Mouse (Mus musculus) intestine, embryonic 16.5 days (tissue): ENCODE measurements around the gene Als2cl. TPM values are rescaled to one million over a fixed set of nuclear protein-coding genes. Genes with fewer than 3 reads are reported as not detected.
A peak's percentile ranks its signal among the peaks of the same experiment; 100 is the strongest.

Source experiments
- ATAC-seq: fragments of 200-750 bp; cut with Nextera tagmentation; 2 replicates; pipeline ENCODE4 v1.8.0; 2017; ENCODE audit warnings: moderate TSS enrichment, moderate library complexity
- H3K27ac ChIP-seq: fragments of 300-500 bp; sonication (generic); 2 replicates; pipeline ENCODE4 v1.5.1; 2014; ENCODE audit warnings: mild to moderate bottlenecking, low read length
- H3K27me3 ChIP-seq: fragments of 300-500 bp; sonication (generic); replicated peaks from 2 replicates; pipeline ENCODE4 v1.6.1; 2014; ENCODE audit warnings: low read length, control low read depth, mixed read lengths; ENCODE audit not compliant: control insufficient read depth, insufficient read depth
- H3K36me3 ChIP-seq: fragments of 300-500 bp; sonication (generic); 2 replicates; pipeline ENCODE4 v1.6.1; 2014; ENCODE audit warnings: low read length, control low read depth; ENCODE audit not compliant: control insufficient read depth, insufficient read depth
- H3K4me1 ChIP-seq: fragments of 300-500 bp; sonication (generic); 2 replicates; pipeline ENCODE4 v1.6.1; 2014; ENCODE audit warnings: low read length, control low read depth, mixed read lengths; ENCODE audit not compliant: control insufficient read depth, insufficient read depth
- H3K4me2 ChIP-seq: fragments of 300-500 bp; sonication (generic); 2 replicates; pipeline ENCODE4 v1.6.1; 2014; ENCODE audit warnings: low read depth, low read length, control low read depth
- H3K4me3 ChIP-seq: fragments of 300-500 bp; sonication (generic); 2 replicates; pipeline ENCODE4 v1.5.1; 2014; ENCODE audit warnings: mild to moderate bottlenecking, low read length
- H3K9ac ChIP-seq: fragments of 300-500 bp; sonication (generic); 2 replicates; pipeline ENCODE4 v1.6.1; 2014; ENCODE audit warnings: low read depth, low read length
- H3K9me3 ChIP-seq: fragments of 300-500 bp; sonication (generic); 2 replicates; pipeline ENCODE4 v1.6.1; 2016; ENCODE audit warnings: low read length, control low read depth; ENCODE audit not compliant: control insufficient read depth
- whole genome bisulfite sequencing: fragments of 180-500 bp; shearing (Covaris S2); extraction: QIAGEN DNeasy Blood & Tissue Kit; methylation state at CpG from one replicate; pipeline ENCODE4 v1.1.7; 2014; 5-methylcytosine and 5-hydroxymethylcytosine counted together
- polyA plus RNA-seq: library from polyadenylated mRNA; unstranded; fragments of >200 nt; fragmentation: Nextera tagmentation; extraction: Ambion mirVana; gene quantifications from 2 replicates; pipeline ENCODE4 v1.2.1, GENCODE M21; 2015

Als2cl gene
- polyA plus RNA-seq, 1 experiment from 2014 or later: 9.2 TPM

- no peak overlapping the region for H3K4me2 ChIP-seq
- no peaks in the 10 kb centered on the region for H3K36me3 ChIP-seq
- H3K27ac ChIP-seq: peak overlapping the region; percentile 82
- no peaks in the 10 kb centered on the region for H3K27me3 ChIP-seq
- peaks cover 44% of the 10 kb centered on the region for H3K4me1 ChIP-seq
- 21% methylated on average over 5 of the region's 6 CpGs for WGBS
- ATAC-seq: peak; percentile 52
- no peak overlapping the region for H3K4me3 ChIP-seq
- no peaks in the 10 kb centered on the region for H3K9me3 ChIP-seq
- peak overlapping the region; percentile 24; the same call in 1 of the 2 replicates for H3K9ac ChIP-seq
Measured at GRCm38 (mm10) chr9:110875288-110875695, 4.4 kb upstream of the Als2cl start.

GRCm38 (mm10) chr9:110877353-110877752 lies 2.3 kb upstream of the Als2cl start:
- Histone ChIP-seq H3K4me1 (peaks cover 40% of the 10 kb centered on the region), H3K27me3 (no peaks in the 10 kb centered on the region), H3K4me3 (no peak overlapping the region), H3K36me3 (no peaks in the 10 kb centered on the region), H3K27ac (peak overlapping the region; percentile 57), H3K9me3 (no peaks in the 10 kb centered on the region), H3K4me2 (no peak overlapping the region), H3K9ac (no peak overlapping the region)
- 74% methylated on average over 1 of the region's 1 CpGs for WGBS
- 0 out of 2 replicates have a peak, but pooled peaks have one; percentile 7 for ATAC-seq

- Histone ChIP-seq H3K4me2 (no peak overlapping the region), H3K27ac (peak overlapping the region; percentile 57; the same call in 1 of the 2 replicates), H3K4me3 (no peak overlapping the region), H3K27me3 (no peaks in the 10 kb centered on the region), H3K4me1 (peaks cover 40% of the 10 kb centered on the region), H3K9me3 (no peaks in the 10 kb centered on the region), H3K9ac (no peak overlapping the region), H3K36me3 (no peaks in the 10 kb centered on the region)
- 87% methylated on average over 5 of the region's 5 CpGs for WGBS
- ATAC-seq: no peak
Measured at GRCm38 (mm10) chr9:110877888-110878287, 1.8 kb upstream of the Als2cl start.

GRCm38 (mm10) chr9:110879998-110880561 lies 410 bp downstream of the Als2cl start, which contains the start of gene Tmie:
Gene Tmie, minus strand, starts transcription at chr9:110880113.
- H3K4me2 ChIP-seq: peak within 1 kb of the TSS; percentile 86
- no peaks in the 10 kb centered on the region for H3K27me3 ChIP-seq
- H3K36me3 ChIP-seq: no peaks in the 10 kb centered on the region
- peak within 1 kb of the TSS; percentile 70 for H3K27ac ChIP-seq
- peak within 1 kb of the TSS; percentile 68 for H3K4me3 ChIP-seq
- peak within 1 kb of the TSS; percentile 70 for H3K9ac ChIP-seq
- peaks cover 24% of the 10 kb centered on the region for H3K4me1 ChIP-seq
- H3K9me3 ChIP-seq: no peaks in the 10 kb centered on the region
- under 1% methylated on average over 48 of the region's 57 CpGs for WGBS
- ATAC-seq: peak; percentile 84

GRCm38 (mm10) chr9:110880772-110881171 lies 1.1 kb downstream of the Als2cl start:
- peak overlapping the region; percentile 68 for H3K4me3 ChIP-seq
- H3K27me3 ChIP-seq: no peaks in the 10 kb centered on the region
- H3K9me3 ChIP-seq: no peaks in the 10 kb centered on the region
- peak overlapping the region; percentile 86 for H3K4me2 ChIP-seq
- H3K36me3 ChIP-seq: no peaks in the 10 kb centered on the region
- peak overlapping the region; percentile 70 for H3K27ac ChIP-seq
- WGBS: 59% methylated on average over 4 of the region's 4 CpGs
- peak; percentile 34 for ATAC-seq
- peak overlapping the region; percentile 70 for H3K9ac ChIP-seq
- peaks cover 20% of the 10 kb centered on the region for H3K4me1 ChIP-seq

- Histone ChIP-seq H3K9ac (no peak overlapping the region), H3K27me3 (no peaks in the 10 kb centered on the region), H3K4me2 (no peak overlapping the region; the same call in 1 of the 2 replicates), H3K9me3 (no peaks in the 10 kb centered on the region), H3K36me3 (no peaks in the 10 kb centered on the region), H3K4me3 (no peak overlapping the region), H3K4me1 (peaks cover 20% of the 10 kb centered on the region), H3K27ac (no peak overlapping the region)
- WGBS: 69% methylated on average over 7 of the region's 7 CpGs
- no peak for ATAC-seq
Measured at GRCm38 (mm10) chr9:110881953-110882352, 2.3 kb downstream of the Als2cl start.

GRCm38 (mm10) chr9:110887388-110888303 lies 8.0 kb downstream of the Als2cl start:
- no peaks in the 10 kb centered on the region for H3K36me3 ChIP-seq
- no peak overlapping the region for H3K4me2 ChIP-seq
- 60% methylated on average over 9 of the region's 9 CpGs for WGBS
- H3K4me1 ChIP-seq: peaks cover 24% of the 10 kb centered on the region
- H3K4me3 ChIP-seq: no peak overlapping the region
- no peak overlapping the region for H3K27ac ChIP-seq
- H3K9me3 ChIP-seq: no peaks in the 10 kb centered on the region
- ATAC-seq: no peak
- H3K9ac ChIP-seq: no peak overlapping the region
- no peaks in the 10 kb centered on the region for H3K27me3 ChIP-seq

GRCm38 (mm10) chr9:110888935-110889334 lies 9.3 kb downstream of the Als2cl start:
- no peaks in the 10 kb centered on the region for H3K9me3 ChIP-seq
- no peak overlapping the region for H3K27ac ChIP-seq
- peaks cover 24% of the 10 kb centered on the region for H3K4me1 ChIP-seq
- ATAC-seq: no peak
- 94% methylated on average over 14 of the region's 14 CpGs for WGBS
- no peak overlapping the region for H3K4me2 ChIP-seq
- no peaks in the 10 kb centered on the region for H3K36me3 ChIP-seq
- H3K9ac ChIP-seq: no peak overlapping the region
- no peak overlapping the region for H3K4me3 ChIP-seq
- H3K27me3 ChIP-seq: no peaks in the 10 kb centered on the region

- H3K9me3 ChIP-seq: no peaks in the 10 kb centered on the region
- 11% methylated on average over 21 of the region's 21 CpGs for WGBS
- peak overlapping the region; percentile 53; the same call in 1 of the 2 replicates for H3K9ac ChIP-seq
- peaks cover 24% of the 10 kb centered on the region for H3K4me1 ChIP-seq
- peak overlapping the region; percentile 48 for H3K27ac ChIP-seq
- H3K4me3 ChIP-seq: 0 out of 2 replicates have a peak overlapping the region, but pooled peaks have one; percentile 7
- H3K4me2 ChIP-seq: peak overlapping the region; percentile 39; the same call in 1 of the 2 replicates
- 0 out of 2 replicates have a peak, but pooled peaks cover 1% of the 10 kb centered on the region for H3K36me3 ChIP-seq
- no peaks in the 10 kb centered on the region for H3K27me3 ChIP-seq
- ATAC-seq: peak; percentile 83
Measured at GRCm38 (mm10) chr9:110890026-110890783, 10.5 kb downstream of the Als2cl start.
